Mouse (Mus musculus): ENCODE measurements around the gene Coro2a. TPM values are rescaled to one million over a fixed set of nuclear protein-coding genes. Genes with fewer than 3 reads are reported as not detected.

The Coro2a gene
- polyA plus RNA-seq, 1 experiment: 36.0 TPM

DNA sequence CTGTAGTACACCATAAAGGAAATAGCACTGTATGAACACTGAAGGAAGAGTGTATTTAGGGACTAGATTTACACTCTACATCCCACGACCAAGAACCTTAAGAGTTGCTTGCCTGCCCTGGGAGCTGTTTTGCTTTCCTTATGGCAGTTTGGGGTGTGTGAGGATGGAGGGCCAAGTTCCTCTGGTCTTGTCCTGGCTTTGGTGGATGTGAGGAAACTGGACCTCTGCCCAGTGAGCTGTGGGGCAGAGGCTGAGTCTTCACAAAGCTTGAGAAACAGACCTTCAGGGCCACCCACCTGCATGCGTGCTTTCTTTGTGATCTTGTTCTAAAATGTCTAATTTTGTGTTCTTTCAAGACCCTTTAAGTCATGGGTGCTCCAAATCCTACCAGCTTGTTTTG lies 69.5 kb downstream of the Coro2a start:
- 83% methylated on average over 2 of the region's 2 CpGs for WGBS
- TF ChIP-seq CTCF (IDR thresholded peaks at IDR 0.05; ENCODE audit: extremely low read depth, insufficient read depth, insufficient read length, insufficient replicate concordance): no peak
- TF ChIP-seq POLR2A (IDR thresholded peaks at IDR 0.05; ENCODE audit: low read depth, low read length): no peak

DNA sequence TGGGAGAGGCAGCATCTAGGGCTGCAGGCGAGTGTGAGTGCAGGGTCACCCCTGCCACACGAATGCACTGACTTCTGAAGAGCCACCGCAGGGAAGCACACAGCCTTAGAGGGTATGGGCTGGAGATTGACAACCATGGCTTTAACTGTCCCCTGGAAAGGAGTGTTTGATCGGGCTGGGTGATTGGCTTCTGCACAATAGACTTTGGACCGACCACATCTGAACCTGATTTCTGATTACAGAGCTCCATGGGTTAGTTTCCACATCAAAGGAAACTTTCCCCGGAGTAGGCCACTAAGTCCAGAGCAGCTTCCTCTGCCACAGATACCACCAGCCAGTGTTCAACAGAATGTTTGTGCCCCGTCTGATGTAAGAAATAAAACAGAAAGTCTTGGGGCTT lies 72.3 kb downstream of the Coro2a start:
- no peak for DNase-seq (ENCODE audit: low read depth in 1 of 2, low spot score in 2 of 2)

More for the DNA sequence above, 69.5 kb downstream of the Coro2a start:
- Histone ChIP-seq H3K4me3 (ENCODE audit: extremely low read depth, insufficient read depth, insufficient read length) (no peak overlapping the region), H3K4me1 (ENCODE audit: control insufficient read depth, insufficient read depth, insufficient read length) (peaks cover 17% of the 10 kb centered on the region), H3K27me3 (ENCODE audit: control insufficient read depth, insufficient read depth, low read length) (no peaks in the 10 kb centered on the region), H3K36me3 (ENCODE audit: control insufficient read depth, insufficient read depth, low read length) (peaks cover 18% of the 10 kb centered on the region; the same call in 1 of the 2 replicates), H3K27ac (ENCODE audit: insufficient read depth, low read length) (no peak overlapping the region)
- no peak for DNase-seq (ENCODE audit: low read depth in 1 of 2, low spot score in 2 of 2)

DNA sequence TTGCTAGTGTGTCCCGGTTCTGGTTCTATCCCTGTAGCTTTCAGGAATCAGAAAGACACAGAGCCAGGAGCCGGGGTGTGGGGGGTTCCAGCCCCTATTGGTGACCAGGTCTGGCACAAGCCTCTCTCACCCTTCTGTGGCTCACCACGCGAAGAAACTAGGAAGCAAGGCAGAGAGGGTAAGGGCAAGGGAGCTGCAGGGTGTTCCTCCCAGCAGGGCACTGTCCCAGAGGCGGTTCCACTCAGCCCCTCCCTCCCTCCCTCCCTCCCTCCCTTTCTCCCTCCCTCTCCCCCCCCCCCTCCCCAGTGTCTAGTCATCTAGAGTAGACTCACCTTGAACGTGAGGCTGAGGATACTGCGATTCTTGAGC lies 74.5 kb downstream of the Coro2a start:
- Histone ChIP-seq H3K27me3 (ENCODE audit: control insufficient read depth, insufficient read depth, low read length) (no peaks in the 10 kb centered on the region), H3K36me3 (ENCODE audit: control insufficient read depth, insufficient read depth, low read length) (peaks cover 25% of the 10 kb centered on the region), H3K4me3 (ENCODE audit: extremely low read depth, insufficient read depth, insufficient read length) (peak overlapping the region; percentile 33; the same call in 1 of the 2 replicates), H3K4me1 (ENCODE audit: control insufficient read depth, insufficient read depth, insufficient read length) (peaks cover 8% of the 10 kb centered on the region), H3K27ac (ENCODE audit: insufficient read depth, low read length) (peak overlapping the region; percentile 53; the same call in 1 of the 2 replicates)
- 8% methylated on average over 7 of the region's 7 CpGs for WGBS
- no peak for DNase-seq (ENCODE audit: low read depth in 1 of 2, low spot score in 2 of 2)
- TF ChIP-seq POLR2A (IDR thresholded peaks at IDR 0.05; ENCODE audit: low read depth, low read length) (no peak), CTCF (IDR thresholded peaks at IDR 0.05; ENCODE audit: extremely low read depth, insufficient read depth, insufficient read length, insufficient replicate concordance) (no peak)

More for the DNA sequence above, 72.3 kb downstream of the Coro2a start:
- no peak for TF ChIP-seq POLR2A (IDR thresholded peaks at IDR 0.05; ENCODE audit: low read depth, low read length)
- TF ChIP-seq CTCF (IDR thresholded peaks at IDR 0.05; ENCODE audit: extremely low read depth, insufficient read depth, insufficient read length, insufficient replicate concordance): no peak
- Histone ChIP-seq H3K4me3 (ENCODE audit: extremely low read depth, insufficient read depth, insufficient read length) (no peak overlapping the region), H3K27ac (ENCODE audit: insufficient read depth, low read length) (no peak overlapping the region), H3K36me3 (ENCODE audit: control insufficient read depth, insufficient read depth, low read length) (peaks cover 18% of the 10 kb centered on the region; the same call in 1 of the 2 replicates), H3K27me3 (ENCODE audit: control insufficient read depth, insufficient read depth, low read length) (no peaks in the 10 kb centered on the region), H3K4me1 (ENCODE audit: control insufficient read depth, insufficient read depth, insufficient read length) (peaks cover 18% of the 10 kb centered on the region)
- WGBS: 82% methylated on average over 7 of the region's 7 CpGs

DNA sequence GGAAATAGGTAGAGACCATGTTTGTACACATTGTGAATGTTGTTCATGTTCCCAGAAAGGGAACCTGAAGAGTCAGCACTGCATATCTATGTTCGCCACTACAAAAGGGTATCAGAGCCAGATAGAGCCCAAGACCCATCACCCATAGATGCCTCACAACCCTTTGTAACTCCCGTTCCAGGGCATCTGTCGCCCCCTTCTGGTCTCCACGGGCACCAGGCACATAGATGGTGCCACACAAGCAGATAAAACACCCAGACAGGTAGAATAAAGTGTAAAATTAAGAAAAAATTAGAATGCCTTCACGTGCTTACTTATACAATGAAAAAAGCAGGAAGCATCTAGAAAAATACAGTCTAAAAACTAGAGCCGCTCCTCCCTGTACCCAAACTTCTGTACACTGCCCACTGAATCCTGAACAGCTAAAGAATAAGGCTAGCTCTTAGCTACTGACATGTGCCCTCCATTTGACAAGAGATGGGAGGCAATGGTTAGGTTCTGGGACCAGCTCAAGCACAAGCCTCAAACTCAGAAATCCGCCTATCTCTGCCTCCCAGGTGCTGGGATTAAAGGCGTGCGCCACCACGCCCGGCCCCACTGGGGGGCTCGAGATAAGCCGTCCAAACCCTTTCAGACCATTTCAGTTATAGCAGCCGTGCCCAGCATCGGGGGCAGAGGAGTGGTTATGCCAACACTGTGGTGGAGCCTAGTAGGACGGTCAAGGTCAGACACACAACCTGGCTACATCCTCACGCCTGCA lies 75.0 kb downstream of the Coro2a start:
- Histone ChIP-seq H3K4me3 (ENCODE audit: extremely low read depth, insufficient read depth, insufficient read length) (peak overlapping the region; percentile 16; the same call in 1 of the 2 replicates), H3K4me1 (ENCODE audit: control insufficient read depth, insufficient read depth, insufficient read length) (peaks cover 8% of the 10 kb centered on the region), H3K36me3 (ENCODE audit: control insufficient read depth, insufficient read depth, low read length) (peaks cover 28% of the 10 kb centered on the region), H3K27me3 (ENCODE audit: control insufficient read depth, insufficient read depth, low read length) (no peaks in the 10 kb centered on the region), H3K27ac (ENCODE audit: insufficient read depth, low read length) (peak overlapping the region; percentile 53; the same call in 1 of the 2 replicates)
- TF ChIP-seq CTCF (IDR thresholded peaks at IDR 0.05; ENCODE audit: extremely low read depth, insufficient read depth, insufficient read length, insufficient replicate concordance) (peak; percentile 19; the same call in 1 of the 2 replicates), POLR2A (IDR thresholded peaks at IDR 0.05; ENCODE audit: low read depth, low read length) (no peak)
- WGBS: 71% methylated on average over 17 of the region's 17 CpGs
- DNase-seq (ENCODE audit: low read depth in 1 of 2, low spot score in 2 of 2): no peak

DNA sequence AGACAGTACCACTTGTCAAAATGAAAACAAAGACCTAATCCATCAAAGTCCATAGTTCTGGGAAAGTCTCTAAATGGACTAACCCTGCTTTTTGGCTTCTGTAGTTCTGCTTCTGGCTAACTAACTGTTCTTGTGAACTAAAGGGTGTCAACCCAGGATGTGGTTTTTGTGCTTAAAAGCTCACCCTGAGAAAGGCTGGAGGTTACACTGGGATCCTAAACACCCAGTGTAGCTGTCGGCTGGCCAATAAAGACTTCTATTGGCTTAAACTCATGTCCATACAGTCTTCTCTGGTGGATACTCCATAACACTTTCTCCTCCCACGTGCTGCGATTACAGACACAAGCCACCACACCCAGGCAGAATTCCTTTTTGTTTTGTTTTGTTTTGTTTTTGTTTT lies 75.8 kb downstream of the Coro2a start:
- TF ChIP-seq CTCF (IDR thresholded peaks at IDR 0.05; ENCODE audit: extremely low read depth, insufficient read depth, insufficient read length, insufficient replicate concordance) (no peak), POLR2A (IDR thresholded peaks at IDR 0.05; ENCODE audit: low read depth, low read length) (no peak)
- Histone ChIP-seq H3K36me3 (ENCODE audit: control insufficient read depth, insufficient read depth, low read length) (peaks cover 32% of the 10 kb centered on the region), H3K4me3 (ENCODE audit: extremely low read depth, insufficient read depth, insufficient read length) (no peak overlapping the region), H3K4me1 (ENCODE audit: control insufficient read depth, insufficient read depth, insufficient read length) (peaks cover 8% of the 10 kb centered on the region), H3K27me3 (ENCODE audit: control insufficient read depth, insufficient read depth, low read length) (no peaks in the 10 kb centered on the region), H3K27ac (ENCODE audit: insufficient read depth, low read length) (no peak overlapping the region)
- DNase-seq (ENCODE audit: low read depth in 1 of 2, low spot score in 2 of 2): no peak
- 72% methylated on average over 3 of the region's 3 CpGs for WGBS

DNA sequence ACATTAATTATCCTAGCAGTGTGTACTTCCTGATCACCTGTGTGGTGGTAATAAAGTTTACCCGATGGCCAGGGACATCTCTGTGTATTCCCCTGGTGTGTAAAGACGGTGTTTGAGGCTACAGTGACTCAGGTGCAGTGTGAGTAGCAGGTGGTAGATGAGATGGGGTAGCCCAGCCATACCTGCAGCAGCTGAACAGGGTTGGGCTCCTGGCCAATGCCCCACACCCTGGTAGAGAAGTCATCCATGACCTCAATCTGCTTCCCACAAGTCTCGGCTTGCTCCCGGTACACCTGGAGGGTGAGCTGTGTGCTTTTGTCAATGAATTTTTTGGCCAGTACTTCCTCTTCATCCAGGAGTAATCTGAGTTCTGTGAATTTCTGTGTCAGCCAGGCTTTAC lies 78.7 kb downstream of the Coro2a start:
- WGBS: 92% methylated on average over 4 of the region's 4 CpGs
- no peak for TF ChIP-seq POLR2A (IDR thresholded peaks at IDR 0.05; ENCODE audit: low read depth, low read length)
- no peak for TF ChIP-seq CTCF (IDR thresholded peaks at IDR 0.05; ENCODE audit: extremely low read depth, insufficient read depth, insufficient read length, insufficient replicate concordance)
- DNase-seq (ENCODE audit: low read depth in 1 of 2, low spot score in 2 of 2): no peak
- Histone ChIP-seq H3K36me3 (ENCODE audit: control insufficient read depth, insufficient read depth, low read length) (peaks cover 32% of the 10 kb centered on the region), H3K27ac (ENCODE audit: insufficient read depth, low read length) (no peak overlapping the region), H3K27me3 (ENCODE audit: control insufficient read depth, insufficient read depth, low read length) (no peaks in the 10 kb centered on the region), H3K4me3 (ENCODE audit: extremely low read depth, insufficient read depth, insufficient read length) (no peak overlapping the region), H3K4me1 (ENCODE audit: control insufficient read depth, insufficient read depth, insufficient read length) (peaks cover 8% of the 10 kb centered on the region)

DNA sequence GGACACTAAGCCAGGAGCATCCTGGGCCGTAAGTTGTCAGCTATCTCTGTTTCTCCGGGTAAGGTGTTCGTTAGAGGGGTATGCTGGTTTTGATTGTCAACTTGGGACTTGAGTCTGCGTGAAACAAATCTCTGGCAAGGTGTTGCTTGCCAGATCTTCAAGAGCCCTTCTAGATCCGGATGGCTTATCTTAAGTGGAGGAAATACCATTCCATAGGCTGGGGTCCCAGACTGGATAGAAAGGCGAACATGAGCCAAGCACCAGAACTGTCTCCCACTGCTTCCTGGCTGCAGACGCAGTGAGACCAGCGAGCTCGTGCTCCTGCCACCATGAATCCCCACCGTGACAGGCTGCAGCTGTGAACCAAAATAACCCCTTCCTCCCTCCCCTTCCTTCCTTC lies 80.5 kb downstream of the Coro2a start:
- WGBS: 88% methylated on average over 10 of the region's 10 CpGs
- H3K4me1 ChIP-seq (ENCODE audit: control insufficient read depth, insufficient read depth, insufficient read length): no peaks in the 10 kb centered on the region; the same call in 1 of the 2 replicates
- no peak overlapping the region for H3K27ac ChIP-seq (ENCODE audit: insufficient read depth, low read length)
- TF ChIP-seq CTCF (IDR thresholded peaks at IDR 0.05; ENCODE audit: extremely low read depth, insufficient read depth, insufficient read length, insufficient replicate concordance): no peak
- no peak for TF ChIP-seq POLR2A (IDR thresholded peaks at IDR 0.05; ENCODE audit: low read depth, low read length)
- DNase-seq (ENCODE audit: low read depth in 1 of 2, low spot score in 2 of 2): no peak
- no peaks in the 10 kb centered on the region for H3K27me3 ChIP-seq (ENCODE audit: control insufficient read depth, insufficient read depth, low read length)
- no peak overlapping the region for H3K4me3 ChIP-seq (ENCODE audit: extremely low read depth, insufficient read depth, insufficient read length)
- peaks cover 34% of the 10 kb centered on the region for H3K36me3 ChIP-seq (ENCODE audit: control insufficient read depth, insufficient read depth, low read length)
